ENCODE assay signal across 8 mouse cellular contexts in genomic region chr1:106796542-106796924, GRCm38 (mm10). TPM values are rescaled to one million over a fixed set of nuclear protein-coding genes. Genes with fewer than 3 reads are reported as not detected.
DNase-seq lines count a peak whose midpoint lies in the region; ATAC-seq and TF ChIP-seq lines count a peak whose summit lies in the region.

Gene Vps4b, minus strand, starts transcription at chr1:106796728.

- no peaks in the 10 kb centered on the region for H3K27me3 ChIP-seq in G1E (ENCODE audit: insufficient read depth, low read length)
- no peaks in the 10 kb centered on the region for H3K27me3 ChIP-seq in forebrain, embryonic 16.5 days (replicated peaks; ENCODE audit: control insufficient read depth, insufficient read depth, low read length)
- no peaks in the 10 kb centered on the region for H3K27me3 ChIP-seq in lung, embryonic 14.5 days (ENCODE audit: insufficient read depth, low read length)
- H3K27me3 ChIP-seq in thymus, adult 2 months (ENCODE audit: control insufficient read depth, insufficient read depth, low read length) = no peaks in the 10 kb centered on the region

- H3K27ac ChIP-seq in forebrain, embryonic 16.5 days (ENCODE audit: low read length) = peak within 1 kb of the TSS; percentile 66
- H3K27ac ChIP-seq in layer of hippocampus, adult 2 months = peak within 1 kb of the TSS; percentile 84
- H3K27ac ChIP-seq in lung, embryonic 14.5 days (ENCODE audit: low read depth) = peak within 1 kb of the TSS; percentile 95
- H3K27ac ChIP-seq in olfactory bulb, adult 2 months (ENCODE audit: insufficient read depth, low read depth, low read length) = peak within 1 kb of the TSS; percentile 81
- H3K27ac ChIP-seq in thymus, adult 2 months (ENCODE audit: control insufficient read depth, insufficient read depth, low read length) = peak within 1 kb of the TSS; percentile 40; the same call in 1 of the 2 replicates

- peak within 1 kb of the TSS; percentile 78 for H3K9ac ChIP-seq in forebrain, embryonic 16.5 days (replicated peaks; ENCODE audit: low read depth, low read length)
- H3K9ac ChIP-seq in lung, embryonic 14.5 days = peak within 1 kb of the TSS; percentile 97

- ATAC-seq in G1E (ENCODE audit: extremely low read depth, insufficient number of reproducible peaks, low FRiP score, poor library complexity, severe bottlenecking) = peak; percentile 95
- ATAC-seq in forebrain, embryonic 16.5 days = peak; percentile 100
- peak; percentile 99 for ATAC-seq in lung, embryonic 14.5 days (ENCODE audit: insufficient read depth)

- DNase-seq in G1E (ENCODE audit: low spot score) = peak; percentile 89
- DNase-seq in cerebellum, adult 18-20 months = peak; percentile 88 to 93
- DNase-seq in heart, postnatal 36 days = peak; percentile 91
- DNase-seq in layer of hippocampus, adult 2 months (ENCODE audit: low spot score in 2 of 2) = peak; percentile 92 to 94
- peak; percentile 99 for DNase-seq in lung, embryonic 14.5 days
- peak; percentile 93 for DNase-seq in thymus, adult 2 months

- peaks cover 33% of the 10 kb centered on the region for H3K4me1 ChIP-seq in G1E (ENCODE audit: insufficient read depth, low read depth, low read length)
- peaks cover 14% of the 10 kb centered on the region for H3K4me1 ChIP-seq in forebrain, embryonic 16.5 days (replicated peaks; ENCODE audit: control insufficient read depth, insufficient read depth, low read length)
- H3K4me1 ChIP-seq in lung, embryonic 14.5 days (ENCODE audit: insufficient read depth) = 0 out of 2 replicates have a peak, but pooled peaks cover 9% of the 10 kb centered on the region
- no peaks in the 10 kb centered on the region for H3K4me1 ChIP-seq in olfactory bulb, adult 2 months (ENCODE audit: control insufficient read depth, insufficient read depth, low read length)
- no peaks in the 10 kb centered on the region for H3K4me1 ChIP-seq in thymus, adult 2 months (replicated peaks; ENCODE audit: control insufficient read depth, insufficient read depth, low read length)

- intact Hi-C loops in heart, postnatal 36 days (cut with DNase I) = loop anchor here (2.0 kb wide), 1 partner anchor 38 kb away; the partner anchor contains the start of gene Kdsr

- H3K36me3 ChIP-seq in G1E (replicated peaks) = peaks cover 15% of the 10 kb centered on the region
- no peaks in the 10 kb centered on the region for H3K36me3 ChIP-seq in forebrain, embryonic 16.5 days (ENCODE audit: control insufficient read depth, insufficient read depth)
- no peaks in the 10 kb centered on the region for H3K36me3 ChIP-seq in lung, embryonic 14.5 days (ENCODE audit: insufficient read depth)
- H3K36me3 ChIP-seq in thymus, adult 2 months (ENCODE audit: control insufficient read depth, insufficient read depth, low read length) = no peaks in the 10 kb centered on the region

- H3K9me3 ChIP-seq in G1E (replicated peaks) = no peaks in the 10 kb centered on the region
- no peaks in the 10 kb centered on the region for H3K9me3 ChIP-seq in forebrain, embryonic 16.5 days (ENCODE audit: control insufficient read depth, low read length)
- no peaks in the 10 kb centered on the region for H3K9me3 ChIP-seq in lung, embryonic 14.5 days (ENCODE audit: low read depth, low read length)

- TF ChIP-seq CTCF in G1E (IDR thresholded peaks at IDR 0.05; ENCODE audit: low read depth, low read length) = no peak
- TF ChIP-seq CTCF in layer of hippocampus, adult 2 months (conservative IDR thresholded peaks at IDR 0.05) = no peak
- TF ChIP-seq CTCF in lung, embryonic 14.5 days (IDR thresholded peaks at IDR 0.05; ENCODE audit: low read depth) = no peak
- no peak for TF ChIP-seq CTCF in olfactory bulb, adult 2 months (IDR thresholded peaks at IDR 0.05; ENCODE audit: insufficient read depth, low read depth, low read length)
- no peak; the same call in 1 of the 2 replicates for TF ChIP-seq CTCF in thymus, adult 2 months (IDR thresholded peaks at IDR 0.05; ENCODE audit: borderline replicate concordance, control insufficient read depth, extremely low read depth, insufficient read depth, low read length, poor library complexity)

- peak within 1 kb of the TSS; percentile 91 for H3K4me3 ChIP-seq in G1E (ENCODE audit: low read depth, low read length)
- H3K4me3 ChIP-seq in forebrain, embryonic 16.5 days (replicated peaks; ENCODE audit: low read length) = peak within 1 kb of the TSS; percentile 100
- H3K4me3 ChIP-seq in layer of hippocampus, adult 2 months = peak within 1 kb of the TSS; percentile 98
- peak within 1 kb of the TSS; percentile 91 for H3K4me3 ChIP-seq in lung, embryonic 14.5 days (ENCODE audit: low read depth, low read length)
- peak within 1 kb of the TSS; percentile 83 for H3K4me3 ChIP-seq in olfactory bulb, adult 2 months (ENCODE audit: insufficient read depth, low read depth, low read length)
- H3K4me3 ChIP-seq in thymus, adult 2 months (ENCODE audit: control insufficient read depth, insufficient read depth, low read length) = peak within 1 kb of the TSS; percentile 90

- peak within 1 kb of the TSS; percentile 81 for H3K4me2 ChIP-seq in forebrain, embryonic 16.5 days (ENCODE audit: low read length)
- peak within 1 kb of the TSS; percentile 74 for H3K4me2 ChIP-seq in lung, embryonic 14.5 days

- WGBS in forebrain, embryonic 16.5 days = under 1% methylated on average over 23 of the region's 23 CpGs
- WGBS in lung, embryonic 14.5 days = under 1% methylated on average over 23 of the region's 23 CpGs
- WGBS in olfactory bulb, adult 2 months = under 1% methylated on average over 23 of the region's 23 CpGs
- under 1% methylated on average over 23 of the region's 23 CpGs for WGBS in thymus, adult 2 months

- TF ChIP-seq POLR2A in olfactory bulb, adult 2 months (IDR thresholded peaks at IDR 0.05; ENCODE audit: insufficient read depth, low read depth, low read length) = peak; percentile 40; the same call in 1 of the 2 replicates
- peak; percentile 74; the same call in 1 of the 2 replicates for TF ChIP-seq POLR2A in thymus, adult 2 months (IDR thresholded peaks at IDR 0.05; ENCODE audit: control insufficient read depth, extremely low read depth, insufficient read depth, low read length, poor library complexity)

RNA-seq across cellular contexts. Expression of gene Vps4b, which starts in this region (rescaled TPM):
- total RNA-seq in G1E (2014; fragmentation: Nextera tagmentation) (174 and 200 TPM in 2 replicates), G1E (2017) (159 and 219 TPM in 2 replicates)
- polyA plus RNA-seq in G1E (2012) = 51.7 and 63.5 TPM in 2 replicates
- polyA plus RNA-seq in forebrain, embryonic 16.5 days (2015; fragmentation: Nextera tagmentation; extraction: Ambion mirVana) = 45.7 and 46.0 TPM in 2 replicates
- total RNA-seq in heart, postnatal 36 days (2021) = 10 to 100 TPM; 31.3 to 33.8 TPM
- total RNA-seq in layer of hippocampus, adult 2 months (2021) = 10 to 100 TPM; 55.7 to 62.0 TPM
- polyA plus RNA-seq in lung, embryonic 14.5 days (2014; fragmentation: Nextera tagmentation; extraction: Ambion mirVana) = 71.1 and 78.6 TPM in 2 replicates
- polyA plus RNA-seq in olfactory bulb, adult 2 months (2012; ENCODE audit: insufficient read depth, insufficient read length, low replicate concordance, missing spikeins) = not detected in 2 replicates
- 19.8 and 21.4 TPM in 2 replicates for polyA plus RNA-seq in thymus, adult 2 months (2012; rRNA removed)

Comparison
In these comparisons a context has a peak if more than half of its experiments do, and no peak if none do; other contexts are left out.
1. Peak in every context shown above with its lines: DNase-seq, ATAC-seq, H3K4me3 ChIP-seq and H3K27ac ChIP-seq.
2. H3K27ac ChIP-seq: peak in every context shown above with its lines; median percentile 95 in lung, embryonic 14.5 days; 84 in layer of hippocampus, adult 2 months; 81 in olfactory bulb, adult 2 months; 66 in forebrain, embryonic 16.5 days; 40 in thymus, adult 2 months.